Mouse (Mus musculus) ES-Bruce4 (cell line): ENCODE results near the gene Ing2.

ENCODE experiments used
- CTCF ChIP-seq: IDR thresholded peaks from one replicate; pipeline ENCODE4 v1.8.1; 2011; ENCODE audit warnings: low read depth, low read length
- POLR2A ChIP-seq: IDR thresholded peaks from one replicate; pipeline ENCODE4 v1.8.1; 2011; ENCODE audit warnings: low read length; ENCODE audit not compliant: insufficient read depth

GRCm38 (mm10) chr8:47634791-47635341 lies 40.5 kb downstream of the Ing2 start:
- TF ChIP-seq CTCF = no peak
- no peak for TF ChIP-seq POLR2A
